Mouse (Mus musculus) left cerebral cortex, postnatal 36 days (tissue): Measurements from ENCODE around the gene Lmo2. TPM values are rescaled to one million over a fixed set of nuclear protein-coding genes. Genes with fewer than 3 reads are reported as not detected.

Source experiments
- DNase-seq, 2 experiments: peaks; one replicate each; pipeline ENCODE4 v3.0.0; 2021 to 2022; ENCODE audit warnings: low spot score in 2 of 2, mixed read lengths in 1 of 2
- intact Hi-C: fragments of 180-260 bp; cut with DNase I; formaldehyde crosslinking; loops from one replicate; pipeline ENCODE4 v1.15.1; 2025
- total RNA-seq, 2 experiments: library from RNA; stranded (reverse); gene quantifications; 2 replicates each; pipeline ENCODE4 v1.2.3; 2021

Gene Lmo2
- total RNA-seq, result 10 to 100 TPM; 15.5 to 17.7 TPM

DNA sequence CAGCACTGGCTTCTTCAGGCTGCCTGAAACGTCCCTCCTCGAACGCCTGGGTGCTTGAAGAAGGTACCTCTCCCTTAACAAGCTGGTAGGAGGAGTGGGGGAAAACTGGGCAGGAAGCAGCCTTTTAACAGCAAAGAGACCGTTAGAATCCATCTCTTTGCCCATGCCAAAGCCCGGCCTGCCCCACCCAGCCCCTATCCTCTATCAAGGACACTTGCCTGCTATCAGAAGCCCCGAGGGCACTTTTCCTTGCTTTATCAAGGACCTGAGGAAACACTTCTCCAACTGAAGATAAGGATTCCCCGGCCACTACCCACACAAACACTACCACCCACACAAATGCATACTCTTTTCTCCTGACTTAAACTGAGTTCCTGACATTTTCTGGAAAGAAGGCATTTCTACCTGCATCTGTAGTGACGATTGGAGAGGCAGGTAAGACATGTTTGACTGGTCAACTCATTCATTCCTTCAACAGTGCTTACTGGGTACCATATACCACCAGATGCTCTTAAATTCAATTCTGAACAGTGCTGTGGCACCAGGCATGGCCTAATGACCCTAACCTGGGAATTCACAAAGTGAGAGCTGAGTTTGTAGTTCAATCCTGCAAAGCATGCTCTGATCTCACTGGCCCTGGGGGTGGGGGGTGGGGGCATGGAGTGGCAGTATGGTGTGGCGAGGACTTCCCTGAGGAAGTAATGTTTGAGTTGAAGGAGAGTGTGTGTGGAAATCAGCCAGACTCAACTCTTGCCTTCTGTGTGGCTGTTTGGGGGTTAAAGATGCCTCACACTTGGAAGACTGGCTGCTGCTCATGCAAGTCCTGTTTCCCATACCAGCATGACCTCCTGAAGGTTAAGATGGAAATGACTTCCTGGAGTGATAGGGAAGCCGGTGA is at the start of gene Lmo2:
TSS of gene Lmo2 (plus strand) at position 338 of the 898 bp plus-strand sequence.
- intact Hi-C loops, result no loop called here
- DNase-seq, result no peak

DNA sequence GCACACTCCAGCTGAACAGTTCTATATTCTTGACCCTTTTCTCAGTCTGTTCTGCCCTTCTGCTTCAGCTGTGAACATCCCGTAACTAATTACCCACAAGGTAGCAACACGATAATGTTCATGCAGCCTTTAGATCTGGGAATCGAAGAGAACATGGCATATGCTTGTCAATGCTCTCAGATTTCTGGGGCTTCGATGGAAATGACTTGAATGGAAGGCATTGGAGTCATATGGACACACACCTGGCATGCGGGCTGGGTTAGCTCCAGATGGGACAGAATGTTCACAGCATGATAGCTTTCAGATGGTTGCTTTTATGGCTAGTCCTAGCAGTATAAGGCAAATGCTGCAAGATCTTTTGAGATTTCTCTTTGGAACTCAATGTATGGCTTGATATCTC is 47.2 kb upstream of the Lmo2 start:
- intact Hi-C loops, result no loop called here
- DNase-seq, result no peak

DNA sequence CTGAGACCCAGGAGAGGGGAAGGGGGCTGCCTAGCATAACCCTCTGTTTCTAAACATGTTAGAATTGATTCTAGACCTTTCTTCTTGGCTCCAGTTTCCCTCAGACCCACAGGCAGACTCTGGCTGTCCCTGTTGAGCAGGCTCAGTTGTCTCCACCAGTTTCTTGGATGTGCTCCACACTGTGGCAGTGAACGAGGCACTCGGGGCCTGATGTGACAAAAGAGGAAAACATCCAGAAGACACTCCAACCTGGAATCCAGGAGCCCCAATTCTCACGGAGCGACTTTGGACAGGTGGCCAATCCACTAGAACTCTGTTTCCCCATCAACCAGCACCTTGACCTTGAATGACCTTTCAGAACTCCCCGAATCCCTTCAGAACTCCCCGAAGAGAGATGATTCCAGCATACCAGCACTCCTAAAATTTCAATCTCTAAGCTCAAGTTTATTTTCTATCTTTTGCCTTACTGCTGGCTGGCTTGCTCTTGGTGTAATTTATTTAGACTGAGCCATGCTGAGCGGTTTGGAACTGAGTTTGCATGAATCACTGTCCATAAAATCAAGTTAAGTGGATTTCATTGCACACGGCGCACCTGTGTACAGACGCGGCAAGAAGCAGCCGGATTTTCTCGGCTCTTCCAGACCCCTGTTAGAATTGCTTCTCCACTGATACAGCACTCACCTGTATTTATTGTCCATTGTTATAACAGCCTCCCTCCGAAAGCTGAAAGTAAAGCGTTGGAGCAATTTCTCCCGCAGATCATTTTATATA is 45.1 kb upstream of the Lmo2 start:
- intact Hi-C loops, result no loop called here
- no peak for DNase-seq

DNA sequence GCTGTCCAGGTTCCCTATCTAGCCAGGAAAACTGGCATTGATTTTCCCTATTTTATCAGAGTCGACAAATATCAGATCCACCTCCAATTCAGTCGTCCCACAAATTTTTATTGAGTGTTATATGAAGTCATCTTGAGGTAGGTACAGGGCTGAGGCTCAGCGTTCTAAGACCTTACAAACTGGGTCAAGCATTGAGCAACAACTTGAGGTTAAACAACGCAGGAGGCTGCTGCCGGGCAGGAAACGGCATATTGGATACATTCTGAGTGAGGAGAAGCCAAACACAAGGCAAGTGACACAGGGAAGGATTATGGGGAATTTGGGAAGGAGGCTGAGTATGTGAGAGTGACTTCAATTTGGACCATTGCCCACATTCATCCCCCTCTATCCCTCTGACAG is 44.5 kb upstream of the Lmo2 start:
- intact Hi-C loops, result no loop called here

DNA sequence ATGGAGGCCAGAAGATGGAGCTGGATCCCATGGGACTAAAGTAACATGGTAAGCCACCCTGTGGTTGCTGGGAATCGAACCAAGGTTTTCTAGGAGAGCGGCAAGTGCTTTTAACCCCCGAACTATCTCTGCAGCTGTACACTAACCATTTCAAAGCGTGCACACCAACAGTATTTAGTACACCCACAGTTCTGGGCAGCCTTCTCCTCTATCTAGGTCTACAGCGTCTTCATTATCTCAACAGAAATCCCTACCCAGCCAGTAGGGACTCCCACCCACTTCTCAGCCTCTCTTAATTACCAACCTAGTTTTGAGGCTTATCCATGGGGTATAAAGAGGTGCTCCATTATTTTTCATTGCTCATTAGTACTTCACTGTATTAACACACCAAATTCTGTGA is 41.7 kb upstream of the Lmo2 start:
- intact Hi-C loops, result no loop called here
- no peak for DNase-seq

More for the DNA sequence above, 44.5 kb upstream of the Lmo2 start:
- DNase-seq, result no peak

DNA sequence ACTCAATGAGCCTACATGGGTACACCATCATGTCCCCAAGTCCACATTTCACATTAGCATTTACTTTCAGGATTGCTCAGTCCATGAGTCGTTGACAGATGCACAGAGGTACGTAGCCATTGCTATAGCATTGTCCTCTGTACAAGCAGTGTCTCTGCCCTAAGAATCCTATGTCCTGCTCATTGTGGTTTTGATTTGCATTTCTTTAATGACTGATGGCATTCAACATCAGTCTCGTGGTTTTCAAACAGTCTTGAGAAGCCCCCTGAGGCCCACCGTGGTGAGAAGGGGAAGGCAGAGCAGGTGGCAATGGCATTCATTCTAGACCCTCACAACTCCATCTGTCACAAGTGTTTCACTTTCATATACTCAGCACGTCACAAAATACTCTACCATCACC is 40.4 kb upstream of the Lmo2 start:
- DNase-seq, result no peak
- intact Hi-C loops, result no loop called here

DNA sequence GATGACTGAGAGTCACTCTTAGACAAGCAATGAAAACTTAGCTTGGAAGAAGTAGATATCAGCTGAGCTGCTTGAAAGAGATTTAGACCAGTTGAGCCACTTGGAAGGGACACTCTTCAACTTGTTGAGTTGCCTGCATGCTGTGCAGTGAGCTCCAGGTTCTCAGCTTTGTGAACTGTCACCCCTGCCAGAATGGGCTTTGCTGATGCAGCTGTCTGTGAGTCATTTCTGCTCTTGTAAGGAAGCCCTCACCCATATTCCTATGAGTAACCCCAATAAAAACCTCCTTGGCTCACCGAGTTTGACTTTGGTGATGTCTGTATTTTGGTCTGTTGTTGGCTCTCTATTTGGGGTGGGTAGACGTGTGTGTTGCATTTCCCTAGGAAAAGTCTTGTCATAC is 39.4 kb upstream of the Lmo2 start:
- intact Hi-C loops, result no loop called here
- no peak for DNase-seq

DNA sequence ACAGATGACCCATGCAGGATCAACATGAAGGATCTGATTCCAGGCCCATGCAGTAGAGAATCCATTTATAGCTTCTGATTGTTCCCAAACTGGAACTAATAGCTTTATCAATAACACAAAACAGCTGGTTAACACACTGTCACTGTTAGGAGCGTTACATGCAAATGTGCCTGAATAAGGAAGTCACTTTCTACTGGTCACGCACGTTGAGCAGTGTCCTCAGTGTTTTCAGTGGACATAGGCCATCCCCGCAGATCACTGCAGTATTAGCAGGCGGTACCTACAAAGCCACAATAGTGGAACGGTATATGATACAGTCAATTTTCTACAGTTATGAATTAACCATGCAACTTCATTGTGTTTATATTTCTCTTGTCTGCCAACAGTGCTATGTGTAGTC is 38.3 kb upstream of the Lmo2 start:
- no peak for DNase-seq
- intact Hi-C loops, result no loop called here

DNA sequence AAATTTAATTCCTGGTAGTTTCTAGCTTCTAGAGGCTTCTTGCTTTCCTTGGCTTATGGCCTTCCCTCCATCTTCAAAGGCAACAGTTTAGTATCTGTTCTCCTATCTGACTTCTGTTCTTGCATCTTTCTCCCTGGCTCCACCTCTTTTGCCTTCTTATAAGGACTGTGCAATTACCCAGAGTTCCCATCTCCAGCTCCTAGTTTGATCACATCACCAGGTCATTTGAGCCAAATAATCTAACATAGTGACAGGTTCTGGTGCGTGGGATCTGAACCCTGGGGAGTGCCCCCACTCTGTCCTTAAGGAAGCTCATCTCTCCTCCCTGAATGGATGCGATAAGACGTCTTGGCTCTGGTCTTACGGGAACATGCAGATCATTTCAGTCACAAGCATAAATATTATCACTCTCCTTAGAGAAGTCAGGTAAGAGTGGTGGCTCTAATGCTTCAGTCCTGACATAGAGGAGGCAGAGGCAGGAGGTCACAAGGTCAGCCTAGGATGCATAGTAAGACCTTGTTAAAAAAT is 31.1 kb upstream of the Lmo2 start:
- no peak for DNase-seq
- intact Hi-C loops, result no loop called here

DNA sequence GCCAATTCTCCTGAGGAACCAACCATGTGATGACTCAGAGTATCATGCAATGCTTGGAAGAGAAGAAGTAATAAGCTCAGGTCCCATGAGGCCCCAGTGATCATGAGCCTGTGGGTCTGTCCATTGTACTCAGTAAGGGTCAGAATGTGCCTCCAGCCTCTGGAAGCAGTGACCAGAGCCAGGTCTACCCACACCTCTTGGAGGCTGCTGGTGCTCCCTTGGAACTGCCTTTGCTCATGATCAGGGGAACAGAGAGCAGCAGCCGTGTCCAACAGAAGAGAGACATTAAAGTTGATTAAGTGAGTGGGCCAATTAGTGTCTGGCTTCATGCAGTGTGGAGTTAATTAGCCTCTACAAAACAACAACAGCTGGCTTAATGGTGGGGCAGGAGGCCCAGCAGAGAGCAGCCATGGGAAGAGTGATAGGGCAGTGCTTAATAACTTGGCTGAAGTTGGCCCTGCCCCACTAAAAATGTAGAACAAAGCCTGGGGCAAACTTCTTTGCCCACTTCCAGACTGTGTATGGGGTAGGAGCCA is 30.1 kb upstream of the Lmo2 start:
- DNase-seq, result no peak
- intact Hi-C loops, result no loop called here

DNA sequence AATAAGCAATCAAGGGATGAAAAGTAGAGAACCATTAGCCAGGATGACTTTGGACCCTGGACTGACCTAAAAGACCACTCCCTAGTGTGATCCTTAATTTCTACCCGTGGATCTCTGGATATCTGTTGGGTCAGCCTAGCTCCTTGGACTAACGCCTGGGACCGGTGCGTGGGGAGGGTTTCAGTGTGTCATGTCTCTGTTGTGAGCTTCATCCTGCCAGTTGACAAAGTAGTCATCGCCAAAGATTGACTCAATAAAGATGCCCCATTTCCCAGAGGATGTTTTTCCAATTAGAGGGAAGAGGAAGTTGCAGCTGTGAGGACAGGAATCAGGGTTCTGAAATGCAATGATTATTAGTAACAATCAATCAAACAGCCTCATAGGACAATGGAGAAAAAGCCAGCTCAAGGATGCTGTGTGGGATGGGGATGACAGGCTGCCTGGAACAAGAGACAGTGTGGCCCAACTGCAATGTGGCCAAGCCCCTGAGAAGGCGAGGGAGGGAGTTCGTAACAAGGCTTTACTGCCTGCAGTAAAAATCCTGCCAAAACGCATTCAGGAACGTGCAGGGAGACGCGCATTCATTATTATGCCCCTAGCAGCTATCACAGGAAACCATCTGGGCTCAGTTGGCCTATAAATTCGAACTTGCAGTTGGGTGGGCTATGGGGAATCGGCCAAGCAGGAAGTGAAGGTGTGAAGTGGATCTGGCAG is 27.3 kb upstream of the Lmo2 start:
- intact Hi-C loops, result no loop called here
- no peak for DNase-seq

DNA sequence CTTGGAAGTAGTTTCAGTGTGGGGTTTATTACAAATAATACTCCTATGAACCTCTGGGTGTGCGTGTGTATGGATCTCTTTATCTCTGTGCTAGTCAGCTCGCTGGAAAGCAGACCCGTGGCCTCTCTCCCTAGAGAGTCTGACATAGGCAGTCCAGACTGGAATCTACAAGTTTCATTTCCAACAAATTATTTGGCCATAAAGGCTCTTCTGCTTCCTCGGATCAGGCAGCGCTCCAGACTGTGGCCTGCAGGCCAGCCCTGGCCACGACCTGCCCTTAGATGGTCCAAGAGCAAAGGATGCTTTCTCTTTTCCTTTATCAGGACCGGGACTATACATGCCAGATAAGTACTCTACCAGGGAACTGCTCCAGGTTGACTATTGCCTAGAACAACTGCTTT is 26.3 kb upstream of the Lmo2 start:
- no peak for DNase-seq
- intact Hi-C loops, result no loop called here

DNA sequence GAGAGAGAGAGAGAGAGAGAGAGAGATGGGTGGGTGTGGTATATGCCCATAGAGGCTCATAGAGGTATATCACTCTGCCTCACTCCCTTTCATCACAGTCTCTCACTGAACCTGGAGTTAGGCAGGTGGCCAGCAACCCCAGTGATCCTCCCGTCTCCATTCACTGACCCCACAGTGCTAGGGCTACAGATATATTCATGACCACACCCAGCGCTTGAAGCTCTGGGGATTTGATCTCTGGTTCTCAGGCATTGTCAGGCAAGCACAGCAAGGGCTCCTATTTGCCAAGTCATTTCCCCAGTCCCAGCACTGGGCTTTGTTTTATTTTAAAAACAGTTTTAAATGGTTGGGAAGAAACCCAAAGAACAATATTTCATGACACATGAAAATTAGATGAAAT is 25.8 kb upstream of the Lmo2 start:
- intact Hi-C loops, result no loop called here
- DNase-seq, result no peak

DNA sequence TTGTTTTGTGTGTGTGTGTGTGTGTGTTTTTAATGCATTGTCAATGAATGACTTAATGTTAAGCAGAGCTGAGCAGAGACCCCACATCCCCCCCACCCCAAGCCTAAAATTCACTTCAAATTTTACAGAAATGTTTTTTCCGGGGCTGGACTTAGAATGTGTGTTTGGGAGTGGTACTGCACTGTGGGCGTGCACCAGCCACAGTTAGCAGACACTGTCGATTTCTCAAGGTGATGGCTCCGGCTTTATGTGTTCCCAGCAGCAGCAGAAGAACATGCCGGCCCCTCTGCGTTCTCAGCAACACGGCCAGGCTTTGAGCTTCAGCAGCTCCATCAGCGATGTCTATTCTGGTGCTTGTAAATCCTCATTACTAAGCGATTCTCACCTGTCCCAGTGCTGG is 25.3 kb upstream of the Lmo2 start:
- DNase-seq, result no peak
- intact Hi-C loops, result no loop called here

DNA sequence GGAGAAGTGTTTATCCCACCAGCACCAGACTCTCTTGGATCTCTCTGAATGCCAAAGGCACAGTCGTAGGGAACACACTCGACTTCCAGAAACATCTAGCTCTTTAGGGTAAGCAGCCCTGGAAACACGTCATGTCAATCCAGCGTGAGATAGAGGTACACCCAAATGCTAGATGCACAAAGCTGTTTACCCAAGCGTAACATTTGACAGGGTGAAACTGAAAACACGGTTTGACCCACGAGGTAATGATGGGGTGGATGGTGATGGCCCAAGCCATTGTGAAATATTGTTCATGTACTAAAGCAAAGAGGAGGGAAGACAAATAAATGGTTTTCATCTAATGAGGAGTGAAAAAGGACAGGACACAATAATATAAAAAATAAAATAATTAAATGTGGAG is 23.5 kb upstream of the Lmo2 start:
- intact Hi-C loops, result no loop called here

DNA sequence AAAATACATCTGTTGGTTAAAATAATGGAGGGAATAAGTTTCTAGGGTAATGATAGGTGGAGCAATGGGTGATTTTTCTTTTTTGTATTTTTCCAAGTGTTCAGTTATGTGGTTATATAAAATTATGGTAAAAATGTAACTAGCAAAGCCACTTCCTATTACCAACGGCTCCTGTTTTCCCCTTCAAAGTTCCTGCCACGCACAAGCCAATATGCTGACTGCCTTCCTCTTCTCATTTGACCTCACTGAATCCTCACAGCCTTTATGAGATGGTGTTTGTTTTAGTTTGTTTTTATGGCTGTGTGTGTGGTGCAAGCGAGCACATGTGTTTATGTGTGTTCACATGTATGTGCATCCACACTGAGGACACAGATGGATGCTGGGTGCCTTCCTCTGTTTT is 23.1 kb upstream of the Lmo2 start:
- no peak for DNase-seq
- intact Hi-C loops, result no loop called here

More for the DNA sequence above, 23.5 kb upstream of the Lmo2 start:
- DNase-seq, result no peak

DNA sequence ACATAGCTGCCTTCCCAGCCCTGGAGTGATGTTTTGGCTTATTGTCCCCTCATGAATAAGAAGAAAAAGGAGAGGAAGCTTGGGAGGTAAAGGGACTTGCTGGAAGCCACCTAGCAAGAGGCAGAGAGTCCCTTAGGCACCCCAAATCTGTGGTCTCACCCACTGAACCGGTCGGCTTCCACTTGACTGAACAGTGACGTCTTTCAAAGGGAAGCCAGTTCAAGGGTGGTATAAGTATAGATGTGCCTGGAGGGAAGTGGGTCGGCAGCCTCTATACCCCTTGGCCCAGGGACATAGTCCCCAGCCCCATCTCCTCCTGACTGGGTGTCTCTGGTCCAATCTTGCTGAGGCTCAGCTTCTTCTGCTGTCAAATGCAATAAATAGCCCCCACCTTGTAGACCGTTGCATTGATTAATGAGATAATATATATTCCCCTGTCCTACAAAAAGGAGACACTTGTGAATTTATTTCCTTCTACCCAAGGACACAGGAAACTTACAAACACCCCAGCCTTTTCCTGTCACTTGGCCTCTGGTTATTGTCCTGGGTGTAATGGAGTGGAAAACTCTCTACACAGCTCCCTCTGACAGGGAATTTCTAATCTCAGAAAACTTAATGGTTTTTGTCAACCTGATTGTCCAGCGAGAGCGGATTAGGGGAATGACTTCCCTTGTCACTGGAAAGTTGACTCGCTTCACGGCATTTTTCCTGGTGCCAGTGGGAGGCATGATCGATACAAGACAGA is 21.9 kb upstream of the Lmo2 start:
- no peak for DNase-seq
- intact Hi-C loops, result no loop called here

DNA sequence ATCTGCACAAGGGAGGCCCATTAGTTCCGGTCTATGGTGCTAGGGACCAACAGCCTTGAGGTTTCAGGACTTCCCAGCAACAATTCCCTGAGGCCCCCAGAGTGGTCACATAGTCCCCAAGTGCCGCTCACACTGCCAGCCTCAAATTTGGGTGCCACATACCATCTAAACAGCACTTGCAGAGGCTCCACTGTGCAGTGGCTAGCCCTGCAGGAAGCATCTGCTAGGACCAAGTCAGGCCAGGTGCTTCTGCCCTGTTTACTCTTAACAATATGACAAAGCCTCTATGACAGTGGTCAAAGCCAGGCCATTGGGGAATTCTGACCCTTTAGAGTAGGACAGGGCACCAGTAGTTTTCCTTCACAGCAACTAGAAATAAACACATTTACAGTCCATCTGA is 21.1 kb upstream of the Lmo2 start:
- intact Hi-C loops, result no loop called here
- DNase-seq, result no peak

DNA sequence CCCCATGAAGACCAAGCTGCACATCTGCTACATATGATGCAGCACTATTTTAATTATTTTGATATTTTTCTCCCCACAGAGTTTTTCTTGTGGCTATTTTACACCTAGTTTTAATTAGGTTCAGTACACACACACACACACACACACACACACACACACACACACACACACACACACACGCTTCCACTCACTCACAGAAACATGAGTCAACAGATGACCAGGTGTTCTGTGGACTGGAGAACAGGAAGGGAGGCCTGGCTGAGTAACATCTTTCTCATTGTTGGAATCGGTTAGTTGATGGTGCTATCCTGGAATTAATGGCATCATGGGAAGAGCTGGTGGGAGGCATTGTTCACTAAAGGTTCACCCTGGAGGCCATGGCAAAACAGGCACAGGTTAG is 20.1 kb upstream of the Lmo2 start:
- intact Hi-C loops, result no loop called here
- DNase-seq, result no peak
